Mouse (Mus musculus): Measurements from ENCODE around the gene Pwwp2b.

- TF ChIP-seq POLR2A (IDR thresholded peaks at IDR 0.05; ENCODE audit: control insufficient read depth, low read depth, low read length) (no peak), CTCF (IDR thresholded peaks at IDR 0.05; ENCODE audit: control insufficient read depth, insufficient read depth, insufficient replicate concordance, low read depth, low read length) (no peak)
Observed at GRCm38 (mm10) chr7:139214596-139215340, 33.5 kb upstream of the Pwwp2b start.
